Mouse (Mus musculus) testis, adult 2 months (tissue): ENCODE measurements around the gene Dlx3. TPM values are rescaled to one million over a fixed set of nuclear protein-coding genes. Genes with fewer than 3 reads are reported as not detected.

Source experiments
- H3K27ac ChIP-seq: fragments of 200-500 bp; 2 replicates; pipeline ENCODE4 v1.5.1; 2012; ENCODE audit warnings: low read depth, low read length; ENCODE audit not compliant: control insufficient read depth, insufficient read depth
- H3K27me3 ChIP-seq: fragments of 200-500 bp; 2 replicates; pipeline ENCODE4 v1.6.1; 2012; ENCODE audit warnings: mild to moderate bottlenecking, low read length, moderate library complexity; ENCODE audit not compliant: control insufficient read depth, insufficient read depth
- H3K36me3 ChIP-seq: fragments of 200-500 bp; 2 replicates; pipeline ENCODE4 v1.6.1; 2012; ENCODE audit warnings: mild to moderate bottlenecking, low read length; ENCODE audit not compliant: control insufficient read depth, insufficient read depth
- H3K4me1 ChIP-seq: fragments of 200-500 bp; 2 replicates; pipeline ENCODE4 v1.6.1; 2012; ENCODE audit warnings: low read length; ENCODE audit not compliant: control insufficient read depth, insufficient read depth
- H3K4me3 ChIP-seq: fragments of 200-500 bp; 2 replicates; pipeline ENCODE4 v1.5.1; 2012; ENCODE audit warnings: low read depth, mild to moderate bottlenecking, low read length, moderate library complexity, mixed read lengths; ENCODE audit not compliant: control insufficient read depth
- CTCF ChIP-seq: fragments of 200-500 bp; IDR thresholded peaks from 2 replicates; pipeline ENCODE4 v1.5.1; 2012; ENCODE audit warnings: low read depth, mild to moderate bottlenecking, inconsistent platforms, low read length, moderate library complexity; ENCODE audit not compliant: control insufficient read depth, insufficient read depth, insufficient replicate concordance
- POLR2A ChIP-seq: fragments of 200-500 bp; IDR thresholded peaks from 2 replicates; pipeline ENCODE4 v1.6.1; 2012; ENCODE audit warnings: low read depth, mild to moderate bottlenecking, inconsistent platforms, low read length, moderate library complexity; ENCODE audit not compliant: control insufficient read depth
- polyA plus RNA-seq: library from polyadenylated mRNA; depleted of rRNA; stranded (reverse); fragments of >200 nt; gene quantifications from 2 replicates; pipeline ENCODE4 v1.2.3, GENCODE M21; 2012

The Dlx3 gene
- polyA plus RNA-seq, 1 experiment, result 0.04 TPM

GRCm38 (mm10) chr11:95126272-95127245 lies 6.6 kb downstream of the Dlx3 start:
- Histone ChIP-seq H3K27me3 (no peaks in the 10 kb centered on the region; the same call in 1 of the 2 replicates), H3K4me1 (peaks cover under 1% of the 10 kb centered on the region; the same call in 1 of the 2 replicates), H3K27ac (no peak overlapping the region), H3K36me3 (no peaks in the 10 kb centered on the region), H3K4me3 (no peak overlapping the region)
- TF ChIP-seq POLR2A (no peak), CTCF (no peak)

DNA sequence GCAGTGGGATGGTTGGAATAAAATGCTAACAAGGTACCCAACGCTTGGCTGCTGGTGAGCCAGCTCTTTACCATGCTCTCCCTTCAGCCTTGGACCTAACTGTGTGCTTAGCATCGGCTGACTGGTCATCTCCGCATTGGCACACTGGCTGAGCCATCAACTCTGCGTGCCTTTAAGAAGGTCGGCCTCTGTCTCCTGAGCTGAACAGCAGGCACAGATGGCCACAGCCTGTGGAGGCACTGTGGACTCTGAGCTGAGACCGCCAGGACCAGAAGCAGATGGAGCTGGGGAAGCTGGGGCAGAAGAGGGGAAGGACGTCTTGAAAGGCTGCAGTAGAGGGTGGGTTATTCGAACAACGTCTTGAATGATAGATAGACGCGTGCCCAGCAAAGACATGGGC lies 8.4 kb downstream of the Dlx3 start:
- no peak overlapping the region for H3K4me3 ChIP-seq
- H3K27me3 ChIP-seq, result no peaks in the 10 kb centered on the region
- no peaks in the 10 kb centered on the region; the same call in 1 of the 2 replicates for H3K4me1 ChIP-seq
- no peak for TF ChIP-seq POLR2A
- TF ChIP-seq CTCF, result no peak
- no peaks in the 10 kb centered on the region for H3K36me3 ChIP-seq
- no peak overlapping the region for H3K27ac ChIP-seq

DNA sequence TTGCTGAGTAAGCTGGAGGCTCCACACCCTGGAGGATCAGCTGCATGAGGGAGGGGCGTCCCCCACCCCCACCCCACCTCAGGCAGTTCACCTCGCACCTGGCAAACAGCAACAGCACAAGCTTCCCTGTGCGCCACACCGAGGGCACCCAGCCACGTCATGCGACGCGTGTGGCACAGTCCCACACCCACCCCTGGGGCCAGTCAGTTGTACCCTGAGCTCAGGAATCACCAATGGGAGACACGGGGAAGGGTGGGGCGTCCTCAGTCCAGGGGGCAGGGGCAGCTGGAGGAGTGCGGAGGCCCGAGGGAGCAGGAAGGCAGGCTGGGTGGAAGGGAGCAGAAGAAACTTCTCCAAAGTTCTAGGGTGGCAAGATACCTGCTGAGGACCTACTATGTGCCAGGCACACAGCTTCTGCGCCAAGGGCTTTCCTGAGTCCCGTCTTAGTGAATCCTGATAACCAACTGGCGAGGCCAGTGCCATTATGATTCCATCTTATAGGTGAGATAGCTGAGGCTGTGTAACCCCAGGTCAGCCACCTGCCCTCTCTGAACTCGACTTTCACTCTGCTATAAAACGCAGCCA lies 10.8 kb downstream of the Dlx3 start:
- no peak overlapping the region for H3K4me3 ChIP-seq
- no peaks in the 10 kb centered on the region for H3K27me3 ChIP-seq
- H3K36me3 ChIP-seq, result no peaks in the 10 kb centered on the region
- no peak overlapping the region for H3K27ac ChIP-seq
- TF ChIP-seq CTCF, result no peak
- no peak for TF ChIP-seq POLR2A
- H3K4me1 ChIP-seq, result no peaks in the 10 kb centered on the region; the same call in 1 of the 2 replicates

GRCm38 (mm10) chr11:95133321-95133720 lies 13.4 kb downstream of the Dlx3 start:
- H3K4me3 ChIP-seq, result no peak overlapping the region
- no peak for TF ChIP-seq CTCF
- TF ChIP-seq POLR2A, result no peak
- no peaks in the 10 kb centered on the region; the same call in 1 of the 2 replicates for H3K4me1 ChIP-seq
- H3K36me3 ChIP-seq, result no peaks in the 10 kb centered on the region
- no peak overlapping the region for H3K27ac ChIP-seq
- no peaks in the 10 kb centered on the region for H3K27me3 ChIP-seq

GRCm38 (mm10) chr11:95137281-95137680 lies 17.4 kb downstream of the Dlx3 start:
- H3K27ac ChIP-seq, result no peak overlapping the region
- H3K36me3 ChIP-seq, result no peaks in the 10 kb centered on the region
- no peak for TF ChIP-seq POLR2A
- no peak for TF ChIP-seq CTCF
- H3K27me3 ChIP-seq, result no peaks in the 10 kb centered on the region
- H3K4me3 ChIP-seq, result no peak overlapping the region
- H3K4me1 ChIP-seq, result no peaks in the 10 kb centered on the region

DNA sequence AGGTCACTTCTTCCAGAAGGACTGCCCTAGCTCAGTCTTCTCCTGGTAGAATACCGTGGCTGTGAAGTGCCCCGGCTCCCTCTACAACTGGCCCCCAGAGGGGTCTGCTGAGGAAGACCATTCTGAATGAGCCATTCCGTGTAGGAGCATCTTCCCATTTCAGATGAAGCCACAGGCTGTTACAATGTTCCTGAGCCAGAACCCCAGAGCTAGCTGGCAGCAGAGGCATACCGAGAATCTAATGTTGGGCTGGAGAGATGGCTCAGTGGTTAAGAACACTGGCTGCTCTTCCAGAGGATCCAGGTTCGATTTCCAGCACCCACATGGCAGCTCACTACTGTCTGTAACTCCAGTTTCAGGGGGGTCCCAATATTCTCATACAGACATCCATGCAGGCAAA lies 20.0 kb downstream of the Dlx3 start:
- Histone ChIP-seq H3K4me3 (no peak overlapping the region), H3K36me3 (no peaks in the 10 kb centered on the region), H3K27ac (no peak overlapping the region), H3K4me1 (no peaks in the 10 kb centered on the region; the same call in 1 of the 2 replicates), H3K27me3 (peaks cover 2% of the 10 kb centered on the region)
- TF ChIP-seq CTCF (no peak), POLR2A (no peak)

DNA sequence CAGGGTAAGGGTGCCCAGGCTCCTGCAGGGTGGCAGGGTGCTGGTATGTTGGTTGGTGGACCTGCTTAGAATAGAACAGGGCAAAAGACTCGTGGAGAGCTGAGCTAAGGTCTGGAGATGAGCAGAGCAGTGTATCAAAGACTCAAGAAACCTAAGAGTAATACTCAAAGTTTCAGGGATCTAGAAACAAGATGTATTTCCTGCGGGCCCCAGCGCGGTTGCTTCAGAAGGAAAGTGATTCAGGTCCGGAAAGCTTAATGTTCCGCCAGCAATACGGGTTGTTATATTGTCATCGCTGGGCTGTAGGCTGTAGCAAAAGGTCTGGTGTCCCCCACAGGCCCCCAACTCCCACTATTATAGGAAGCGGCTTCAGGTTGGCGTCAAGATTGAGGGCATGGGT lies 22.3 kb downstream of the Dlx3 start:
- TF ChIP-seq POLR2A (no peak), CTCF (no peak)
- Histone ChIP-seq H3K4me3 (no peak overlapping the region), H3K27ac (no peak overlapping the region), H3K27me3 (peaks cover 8% of the 10 kb centered on the region), H3K4me1 (peaks cover 10% of the 10 kb centered on the region), H3K36me3 (no peaks in the 10 kb centered on the region)

GRCm38 (mm10) chr11:95142980-95143575 lies 23.2 kb downstream of the Dlx3 start:
- no peak overlapping the region for H3K27ac ChIP-seq
- TF ChIP-seq POLR2A (no peak), CTCF (no peak)
- peaks cover 10% of the 10 kb centered on the region for H3K4me1 ChIP-seq
- H3K27me3 ChIP-seq, result peaks cover 8% of the 10 kb centered on the region
- H3K4me3 ChIP-seq, result no peak overlapping the region
- no peaks in the 10 kb centered on the region for H3K36me3 ChIP-seq
